Mouse (Mus musculus): Measurements from ENCODE around the gene Gfm1. TPM values are rescaled to one million over a fixed set of nuclear protein-coding genes. Genes with fewer than 3 reads are reported as not detected.

Gene Gfm1
- 62.7 TPM for polyA plus RNA-seq (2014; fragmentation: Illumina TruSeq; extraction: RNeasy Lipid Tissue Mini Kit (QIAGEN cat#74804); ENCODE audit: low replicate concordance)

DNA sequence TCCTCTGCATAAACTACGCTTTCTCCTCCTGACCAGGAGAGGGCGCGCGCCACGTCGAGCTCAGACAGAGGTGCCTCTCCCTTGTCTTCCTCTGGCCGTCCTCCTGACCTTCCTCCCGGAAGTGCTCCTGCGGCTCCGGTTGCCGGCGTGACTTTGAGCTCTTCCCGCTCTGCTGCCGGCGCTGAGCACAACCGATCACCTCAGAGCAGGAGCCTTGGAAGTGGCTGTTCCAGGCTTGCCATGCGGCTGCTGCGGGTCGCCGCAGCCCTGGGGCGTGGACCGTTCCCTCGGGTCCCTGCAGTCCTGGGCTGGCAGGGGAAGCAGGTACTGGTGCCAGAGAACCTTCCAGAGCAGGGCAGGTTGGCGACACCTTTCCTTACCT, at the start of gene Gfm1:
TSS of gene Gfm1 (plus strand) at position 98 of the 382 bp plus-strand sequence.

DNA sequence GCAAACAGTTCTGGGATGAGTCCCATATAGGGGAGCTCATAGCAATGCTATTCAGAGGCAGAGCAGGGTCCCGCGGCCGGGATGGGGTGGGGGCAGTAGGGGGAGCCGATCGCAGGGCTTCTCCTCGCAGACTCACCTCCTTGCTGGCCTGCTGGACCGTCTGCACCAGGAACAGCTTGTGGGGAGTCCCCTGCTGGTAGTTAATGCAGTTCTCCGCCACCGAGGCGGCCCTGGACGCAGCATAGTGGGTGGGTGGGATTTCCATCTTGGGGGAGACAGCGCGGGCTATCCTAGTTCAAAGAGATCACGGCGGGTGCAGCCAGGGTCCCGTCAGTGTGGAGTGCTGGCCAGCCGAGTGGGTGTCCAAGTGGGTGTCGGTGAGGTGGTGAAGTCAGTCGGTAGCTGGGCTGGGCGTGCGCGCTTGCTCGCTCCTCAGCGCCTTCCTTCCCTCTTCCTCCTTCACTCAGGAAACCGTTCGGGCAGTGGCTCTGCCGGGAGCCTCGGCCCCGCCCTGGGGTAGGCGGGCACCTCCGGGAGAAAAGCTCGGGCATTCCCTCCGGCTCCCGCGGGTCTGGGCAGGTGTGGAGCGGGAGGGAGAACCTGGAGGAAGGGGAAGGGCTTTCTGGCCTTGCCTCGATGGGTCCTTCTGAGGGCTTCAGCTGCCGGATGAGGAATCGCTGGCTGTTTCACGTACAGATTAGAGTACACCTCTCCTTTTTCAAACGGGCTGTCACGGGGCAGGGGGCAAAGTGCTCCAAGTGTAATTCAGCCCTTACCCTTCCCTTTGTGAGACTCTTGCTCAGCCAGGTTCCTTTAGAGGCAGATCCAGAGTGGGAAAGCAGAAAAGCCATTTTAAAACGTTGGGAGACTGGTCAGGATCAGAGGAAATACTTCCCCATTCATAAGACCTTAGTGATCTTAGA, 33.8 kb downstream of the Gfm1 start, which contains the start of gene Lxn:
TSS of gene Lxn (minus strand) at position 477 of the 923 bp plus-strand sequence.

GRCm38 (mm10) chr3:67515274-67515801, 85.4 kb downstream of the Gfm1 start, which contains the start of gene Rarres1:
Gene Rarres1 (minus strand): TSS chr3:67515523.

Other genes with a start within 250 kb of the Gfm1 start
- gene Mlf1, start 56.0 kb upstream of the Gfm1 start, polyA plus RNA-seq (2014; fragmentation: Illumina TruSeq; extraction: RNeasy Lipid Tissue Mini Kit (QIAGEN cat#74804); ENCODE audit: low replicate concordance) = not detected
- gene Gm17402, start 54.9 kb upstream of the Gfm1 start, polyA plus RNA-seq (2014; fragmentation: Illumina TruSeq; extraction: RNeasy Lipid Tissue Mini Kit (QIAGEN cat#74804); ENCODE audit: low replicate concordance) = not detected
- 26.0 TPM for gene Lxn, start 33.8 kb downstream of the Gfm1 start, polyA plus RNA-seq (2014; fragmentation: Illumina TruSeq; extraction: RNeasy Lipid Tissue Mini Kit (QIAGEN cat#74804); ENCODE audit: low replicate concordance)
- gene Rarres1, start 85.4 kb downstream of the Gfm1 start, polyA plus RNA-seq (2014; fragmentation: Illumina TruSeq; extraction: RNeasy Lipid Tissue Mini Kit (QIAGEN cat#74804); ENCODE audit: low replicate concordance) = 1.1 TPM
- 75.5 TPM for gene Mfsd1, start 152.6 kb downstream of the Gfm1 start, polyA plus RNA-seq (2014; fragmentation: Illumina TruSeq; extraction: RNeasy Lipid Tissue Mini Kit (QIAGEN cat#74804); ENCODE audit: low replicate concordance)